Mouse (Mus musculus) thymus, postnatal 0 days (tissue): ENCODE measurements around the gene Nanog. TPM values are rescaled to one million over a fixed set of nuclear protein-coding genes. Genes with fewer than 3 reads are reported as not detected.
"Not testable (repeated sequence)": the region's sequence is repeated elsewhere in the genome, so short reads cannot be mapped to it uniquely, and the experiment has no call there.

Source experiments
- DNase-seq: peaks from one replicate; pipeline ENCODE4 v3.0.0-alpha.2; 2015; ENCODE audit warnings: low spot score
- polyA plus RNA-seq: library from polyadenylated mRNA; unstranded; fragments of >200 nt; fragmentation: Nextera tagmentation; extraction: Ambion mirVana; gene quantifications from 2 replicates; pipeline ENCODE4 v1.2.1, GENCODE M21; 2015

Gene Nanog
- polyA plus RNA-seq, 1 experiment from 2014 or later: 0.07 TPM

DNA sequence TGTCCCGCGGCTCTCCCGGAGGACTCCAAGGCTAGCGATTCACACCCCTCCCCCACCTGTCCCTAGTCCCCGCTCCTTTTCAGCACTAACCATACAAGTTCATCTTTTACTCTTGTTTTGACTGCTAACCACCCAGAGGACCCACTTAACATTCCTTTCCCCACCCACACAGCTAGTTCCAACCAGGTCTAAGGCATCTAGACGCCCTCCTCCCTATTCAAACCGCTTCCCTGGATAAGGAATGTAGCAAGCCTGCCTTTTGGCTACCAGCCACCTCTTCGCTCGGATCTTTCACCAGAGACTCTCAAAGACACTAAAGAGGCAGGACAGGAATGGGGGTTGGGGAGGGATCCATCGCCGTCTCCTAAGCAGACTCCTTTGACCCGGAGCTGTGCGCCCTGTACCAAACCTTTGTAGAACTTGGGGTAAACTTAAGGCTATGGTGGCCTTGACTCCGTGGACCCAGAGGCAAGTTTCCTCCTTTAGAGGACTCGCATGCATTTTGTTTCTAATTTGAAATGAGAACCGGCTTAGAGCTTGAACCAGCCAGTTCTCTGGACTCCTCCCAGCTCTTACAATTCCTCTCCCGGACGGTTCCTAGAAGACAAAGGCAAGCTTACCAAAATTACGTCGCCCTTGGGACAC lies 4.7 kb upstream of the Nanog start:
- DNase-seq: no peak

DNA sequence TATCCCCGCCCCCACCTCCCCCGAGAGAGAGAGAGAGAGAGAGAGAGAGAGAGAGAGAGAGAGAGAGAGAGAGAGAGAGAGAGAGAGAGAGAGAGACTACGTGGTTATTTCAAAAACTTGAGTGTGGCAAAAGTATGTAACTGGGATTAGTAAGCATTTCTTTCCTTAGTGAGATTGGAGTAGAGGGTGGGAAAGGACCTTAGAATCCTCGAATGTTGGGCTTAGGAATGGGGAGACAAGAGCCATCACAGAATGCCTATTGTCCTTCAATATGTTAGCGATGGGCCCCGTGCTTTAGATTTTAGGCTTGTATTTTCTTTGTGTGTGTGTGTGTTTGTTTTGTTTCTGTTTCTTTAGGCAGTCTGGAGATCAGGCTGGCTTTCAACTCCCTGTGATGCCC lies 4.0 kb upstream of the Nanog start:
- DNase-seq: no peak

DNA sequence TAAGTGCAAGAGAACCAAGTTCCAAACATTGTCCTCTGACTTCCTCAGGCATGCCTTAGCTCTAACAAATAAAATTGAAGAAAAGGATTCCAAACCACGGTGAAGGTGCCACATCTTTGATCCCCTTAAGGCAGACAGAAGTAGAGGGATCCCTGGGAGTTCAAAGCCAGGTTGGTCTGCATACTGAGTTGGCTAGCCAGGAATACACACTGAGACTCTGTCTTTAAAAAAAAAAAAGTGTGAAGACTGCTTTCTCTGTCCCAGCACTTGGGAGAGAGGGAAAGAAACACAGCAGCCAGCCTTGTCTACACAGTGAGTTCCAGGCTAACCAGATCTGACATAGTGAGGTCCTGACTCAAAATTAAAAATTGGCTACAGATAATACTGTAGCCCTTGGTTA lies 3.6 kb upstream of the Nanog start:
- no peak for DNase-seq

DNA sequence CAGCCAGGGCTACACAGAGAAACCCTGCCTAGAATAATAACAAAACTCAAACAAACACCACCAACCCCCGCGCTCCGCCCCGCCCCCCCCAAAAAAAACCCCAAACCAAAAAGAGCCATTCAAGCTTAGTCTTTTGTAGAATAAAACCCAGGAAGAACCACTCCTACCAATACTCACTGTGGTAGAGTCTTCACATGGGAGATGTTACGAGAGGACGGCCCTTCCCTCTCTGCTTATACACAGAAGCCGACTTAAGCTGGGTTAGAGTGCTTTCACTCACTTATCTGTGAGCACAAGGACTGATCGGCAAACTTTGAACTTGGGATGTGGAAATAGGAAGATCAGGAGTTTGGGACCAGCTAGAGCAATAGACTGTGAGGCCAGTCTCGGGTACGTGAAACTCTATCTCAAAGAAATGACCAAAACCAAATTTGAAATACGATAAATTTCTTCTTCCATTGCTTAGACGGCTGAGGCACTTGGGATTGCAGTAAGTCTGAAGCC lies 900 bp upstream of the Nanog start:
- no peak for DNase-seq

DNA sequence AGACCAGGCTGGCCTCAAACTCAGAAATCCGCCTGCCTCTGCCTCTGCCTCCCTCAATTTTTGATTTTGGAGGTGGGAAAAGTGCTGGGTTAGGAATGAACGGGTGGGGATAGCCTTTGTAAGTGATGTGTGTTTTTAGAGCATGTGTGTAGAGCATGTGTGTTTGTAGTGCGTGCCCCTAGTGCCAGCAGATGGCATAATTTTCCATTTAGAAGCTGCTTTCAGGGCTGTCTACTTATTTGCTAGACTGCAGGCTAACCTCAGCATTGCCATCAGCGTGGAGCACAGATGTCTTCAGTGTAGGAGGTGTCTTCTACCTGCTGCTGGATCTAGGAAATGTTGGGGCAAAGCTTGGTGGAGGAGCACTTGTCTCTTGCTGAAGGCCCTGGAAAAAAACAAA lies 1.5 kb downstream of the Nanog start:
- DNase-seq: no peak

DNA sequence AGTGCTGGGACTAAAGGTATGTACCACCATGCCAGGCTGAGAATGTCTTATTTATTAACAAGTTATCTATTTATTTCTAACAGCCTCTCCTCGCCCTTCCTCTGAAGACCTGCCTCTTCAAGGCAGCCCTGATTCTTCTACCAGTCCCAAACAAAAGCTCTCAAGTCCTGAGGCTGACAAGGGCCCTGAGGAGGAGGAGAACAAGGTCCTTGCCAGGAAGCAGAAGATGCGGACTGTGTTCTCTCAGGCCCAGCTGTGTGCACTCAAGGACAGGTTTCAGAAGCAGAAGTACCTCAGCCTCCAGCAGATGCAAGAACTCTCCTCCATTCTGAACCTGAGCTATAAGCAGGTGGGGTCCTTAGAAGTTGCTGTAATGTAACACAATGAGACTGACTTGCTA lies 4.2 kb downstream of the Nanog start:
- no peak for DNase-seq

DNA sequence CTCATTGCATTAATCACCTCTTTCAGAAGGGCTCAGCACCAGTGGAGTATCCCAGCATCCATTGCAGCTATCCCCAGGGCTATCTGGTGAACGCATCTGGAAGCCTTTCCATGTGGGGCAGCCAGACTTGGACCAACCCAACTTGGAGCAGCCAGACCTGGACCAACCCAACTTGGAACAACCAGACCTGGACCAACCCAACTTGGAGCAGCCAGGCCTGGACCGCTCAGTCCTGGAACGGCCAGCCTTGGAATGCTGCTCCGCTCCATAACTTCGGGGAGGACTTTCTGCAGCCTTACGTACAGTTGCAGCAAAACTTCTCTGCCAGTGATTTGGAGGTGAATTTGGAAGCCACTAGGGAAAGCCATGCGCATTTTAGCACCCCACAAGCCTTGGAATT lies 5.8 kb downstream of the Nanog start:
- not testable (repeated sequence) for DNase-seq

DNA sequence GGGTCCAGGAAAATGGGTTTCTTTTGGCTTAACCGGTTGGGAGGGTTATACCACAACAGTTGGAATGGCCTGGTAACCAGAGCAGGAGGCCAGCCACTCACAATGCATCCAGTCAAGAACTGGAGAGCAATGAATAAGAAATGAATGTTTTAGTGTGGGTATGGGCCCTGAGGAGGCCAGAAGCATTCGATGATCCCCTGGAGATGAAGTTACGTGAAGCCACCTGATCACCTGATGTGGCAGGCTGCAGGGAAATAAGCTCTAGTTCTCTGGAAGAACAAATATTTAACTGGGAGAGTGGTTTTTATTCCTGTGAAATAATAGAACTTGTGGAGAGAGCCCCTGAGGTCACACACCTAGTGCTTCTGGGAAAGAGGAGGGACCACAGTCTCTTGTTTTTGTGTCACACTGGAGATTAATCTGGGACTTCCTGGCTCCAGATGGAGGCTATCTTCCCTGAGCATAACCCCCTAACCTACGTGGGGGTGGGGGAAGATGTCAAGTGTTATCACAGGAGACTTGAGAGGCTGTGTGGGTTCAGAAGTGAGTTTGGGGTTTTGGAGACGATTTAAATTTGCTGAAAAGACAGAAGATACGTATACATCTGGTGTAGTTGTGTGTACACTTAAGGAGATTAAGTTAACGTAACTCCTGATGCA lies 7.5 kb downstream of the Nanog start:
- DNase-seq: no peak

DNA sequence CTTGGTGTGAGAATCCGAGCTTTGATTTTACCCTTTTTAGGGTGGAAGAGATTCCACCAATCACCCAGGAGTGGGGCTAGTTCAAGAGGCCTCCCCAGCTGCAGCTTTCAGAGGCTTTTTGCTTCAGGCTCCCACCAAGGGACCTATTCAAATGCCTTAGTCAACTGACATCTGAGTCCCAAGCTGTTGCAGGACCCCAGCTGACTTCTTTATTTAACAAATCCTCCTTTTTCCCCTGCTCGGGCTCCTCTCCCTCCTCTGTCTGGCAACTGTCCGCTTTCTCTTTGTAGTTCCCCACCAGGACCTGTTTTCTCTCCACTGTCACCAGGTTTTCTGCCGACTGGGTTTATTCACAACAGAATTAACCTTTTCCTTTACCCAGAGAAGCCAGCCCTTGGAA lies 8.6 kb downstream of the Nanog start:
- DNase-seq: no peak

DNA sequence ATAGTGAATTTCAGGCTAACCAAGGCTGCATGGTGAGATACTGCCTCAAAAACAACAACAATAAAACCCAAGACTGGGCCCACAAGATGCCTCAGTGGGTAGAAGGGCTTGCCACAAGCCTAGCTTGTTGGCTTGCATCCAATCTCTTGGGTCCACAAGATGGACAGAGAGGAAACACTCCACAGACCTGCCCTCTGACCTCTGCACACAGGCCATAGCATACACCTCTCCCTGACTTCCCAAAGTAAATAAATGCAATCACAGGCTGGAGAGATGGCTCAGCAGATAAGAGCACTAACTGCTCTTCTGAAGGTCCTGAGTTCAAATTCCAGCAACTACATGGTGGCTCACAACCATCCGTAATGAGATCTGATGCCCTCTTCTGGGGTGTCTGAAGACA lies 10.9 kb downstream of the Nanog start:
- DNase-seq: not testable (repeated sequence)

DNA sequence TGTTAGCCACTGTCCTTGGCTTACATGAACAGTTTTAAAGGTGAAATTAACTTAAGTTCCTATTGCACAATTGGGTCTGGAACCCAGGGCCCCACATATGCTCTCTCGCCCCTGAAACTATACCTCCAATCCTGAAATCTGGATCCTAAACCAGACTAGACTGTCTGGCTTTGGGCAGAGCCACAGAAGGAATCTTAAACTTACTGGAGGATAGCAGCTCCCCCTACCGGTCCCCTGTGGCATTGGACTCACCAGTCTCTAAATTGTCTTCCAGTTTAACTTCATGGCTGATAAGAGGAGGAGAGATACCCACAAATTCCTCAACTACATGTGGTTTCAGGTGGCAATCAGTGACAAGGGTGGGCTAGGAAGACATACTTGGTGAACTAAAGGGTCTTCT lies 12.7 kb downstream of the Nanog start:
- peak; percentile 49 for DNase-seq

DNA sequence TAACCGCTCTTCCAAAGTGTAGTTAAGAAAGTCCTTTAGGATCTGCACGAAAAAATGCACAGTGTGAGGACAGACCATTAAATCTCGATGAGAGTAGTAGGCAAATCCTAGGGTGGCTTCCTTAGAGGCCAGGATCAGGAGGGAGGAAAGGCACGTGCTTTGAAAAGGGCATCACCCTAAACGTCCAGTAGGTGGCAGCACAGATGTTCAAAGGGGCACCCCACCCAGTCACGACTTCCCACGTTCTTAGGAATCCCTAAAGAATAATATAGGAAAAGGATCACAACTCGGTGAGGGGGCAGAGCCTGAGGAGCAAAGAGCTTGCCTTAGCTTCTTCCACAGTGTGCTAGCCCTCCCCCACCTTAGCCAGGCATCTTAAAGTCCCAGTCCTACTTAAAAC lies 32.7 kb downstream of the Nanog start:
- peak; percentile 64 for DNase-seq

DNA sequence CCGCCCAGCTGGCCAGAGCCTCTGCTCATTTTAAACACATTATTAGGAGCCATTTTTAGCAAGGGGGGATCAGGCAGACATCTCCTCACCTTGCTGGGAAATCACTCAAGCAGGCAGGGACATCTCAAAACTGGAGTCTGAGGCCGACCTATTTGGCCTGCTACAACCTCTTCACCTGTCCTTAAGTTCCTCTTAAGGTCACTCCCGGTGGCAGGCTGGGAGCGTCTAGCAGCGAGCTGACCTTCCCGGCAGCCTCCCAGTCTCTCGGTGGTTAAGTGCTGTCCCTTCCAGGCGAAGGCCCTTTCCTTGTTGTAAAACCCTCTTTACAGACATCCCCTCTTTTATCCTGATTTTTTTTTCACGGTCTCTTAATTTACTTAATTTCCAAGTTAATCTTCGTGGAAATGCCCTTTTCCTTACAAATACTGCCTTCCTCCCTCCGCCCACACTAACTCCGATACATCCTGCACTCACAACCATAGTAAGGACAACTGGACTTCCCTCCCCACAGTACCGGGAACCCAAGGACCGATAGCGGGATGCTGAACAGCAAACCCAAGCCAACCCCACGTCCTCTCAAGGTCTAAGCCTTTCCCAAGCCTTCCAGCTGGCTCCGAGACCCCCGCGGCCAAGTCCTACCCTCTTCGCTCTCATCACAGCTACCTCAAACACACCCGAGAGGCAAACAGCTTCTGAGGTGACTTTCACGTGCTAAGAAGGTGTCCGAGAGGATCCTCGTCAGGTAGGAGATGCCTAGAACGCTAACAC lies 34.4 kb downstream of the Nanog start:
- DNase-seq: peak; percentile 12

DNA sequence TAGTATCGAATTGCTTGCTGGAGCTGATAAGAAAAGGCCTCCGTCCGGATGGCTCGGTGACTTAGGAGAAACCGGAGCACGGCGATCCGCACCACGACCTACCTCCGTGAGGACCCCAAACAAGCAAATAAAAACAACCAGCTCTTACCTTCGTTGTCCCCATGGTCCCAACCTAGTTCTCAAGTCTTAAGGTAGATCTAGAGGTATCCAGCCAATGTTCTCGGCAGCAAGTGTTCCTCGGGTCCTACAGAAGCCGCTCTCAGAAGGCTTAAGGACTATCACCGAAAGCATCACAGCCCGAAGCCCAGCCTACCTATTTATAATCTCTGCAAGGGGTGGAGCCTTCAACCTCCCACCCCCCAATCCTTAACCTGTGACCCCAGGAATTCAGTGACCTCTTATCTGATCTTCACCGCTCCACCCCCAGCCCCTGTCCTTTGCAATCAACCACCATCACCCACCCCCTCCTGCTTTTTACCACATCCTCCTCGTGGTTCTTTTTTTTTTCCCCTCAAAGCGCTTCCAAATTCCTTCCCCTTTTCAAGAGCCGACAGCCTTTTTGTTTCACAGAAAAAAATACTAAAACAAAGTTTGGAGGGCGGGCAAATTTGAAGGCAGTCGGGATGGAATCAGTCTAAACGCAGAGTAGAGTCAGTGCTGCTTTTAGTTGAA lies 35.1 kb downstream of the Nanog start:
- peak; percentile 70 for DNase-seq

DNA sequence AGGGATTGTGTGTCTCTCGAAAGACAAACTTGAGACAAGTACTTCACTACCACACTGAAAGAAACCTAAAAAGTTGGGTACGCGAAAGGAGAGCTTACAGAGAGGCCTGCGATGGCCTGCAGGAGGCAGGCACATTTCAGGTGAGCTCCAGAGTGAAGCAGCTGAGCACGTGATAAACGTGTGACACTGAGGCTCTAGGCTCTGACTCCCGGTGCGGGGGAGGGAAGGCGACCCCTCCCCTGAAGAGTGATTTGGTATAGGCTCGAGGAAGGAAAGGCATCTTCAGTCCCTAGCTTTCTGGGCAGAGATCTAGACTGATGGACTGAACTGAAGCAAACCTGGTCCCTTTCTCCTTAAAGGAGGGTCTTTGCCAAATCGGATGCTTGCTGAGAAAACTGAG lies 36.1 kb downstream of the Nanog start:
- peak; percentile 23 for DNase-seq

DNA sequence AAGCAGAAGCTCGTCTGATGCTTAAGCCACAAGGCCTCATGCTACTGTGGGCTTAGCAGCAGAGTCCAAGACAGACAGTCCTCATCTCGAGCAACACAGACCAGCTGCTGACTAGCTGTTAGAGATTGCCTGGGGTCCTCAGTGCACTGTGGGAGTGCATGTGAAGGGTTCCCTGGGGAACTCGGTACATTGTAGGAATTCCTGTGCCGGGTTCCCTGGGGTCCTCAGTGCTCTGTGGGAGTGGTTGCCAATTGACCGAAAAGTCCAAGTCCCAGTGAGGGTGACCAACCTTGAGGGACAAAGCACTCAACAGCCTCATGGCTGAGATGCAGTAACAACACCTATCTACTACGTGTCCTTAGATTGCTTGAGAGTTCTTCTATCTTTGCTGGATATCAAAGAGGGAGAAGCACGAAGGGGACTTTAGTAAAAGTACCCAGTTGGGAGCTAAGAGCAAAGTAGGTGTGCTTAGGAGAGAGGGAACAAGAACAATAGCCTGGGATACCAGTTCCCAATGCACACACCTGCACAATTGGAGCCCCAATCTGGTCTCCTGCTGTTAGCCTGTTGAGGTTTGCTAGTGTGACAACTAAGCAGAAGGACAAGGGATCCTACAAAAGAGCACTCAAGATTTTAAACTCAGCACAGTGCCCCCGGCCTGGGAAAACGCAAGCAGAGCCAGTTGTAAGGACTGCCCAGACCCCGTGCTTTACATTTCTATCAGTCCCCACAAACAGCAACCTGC lies 37.4 kb downstream of the Nanog start:
- DNase-seq: no peak

DNA sequence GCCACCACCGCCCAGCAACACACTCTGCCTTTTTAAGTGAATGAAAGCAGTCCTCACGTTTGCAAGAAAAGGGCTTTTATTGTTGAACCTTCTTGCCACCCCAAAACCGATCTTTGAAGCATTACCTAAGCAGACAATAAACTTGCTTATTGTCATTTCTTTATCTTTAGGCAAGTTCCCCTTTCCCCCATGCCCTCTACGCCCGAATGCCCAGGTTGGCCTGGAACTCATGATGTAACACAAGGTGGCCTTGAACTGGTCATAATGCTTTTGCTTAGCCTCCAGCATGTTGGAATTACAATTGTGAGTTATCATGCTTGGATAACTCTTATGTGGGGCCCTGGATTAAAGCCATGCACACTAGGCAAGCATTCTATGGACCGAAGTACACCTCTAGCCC lies 43.3 kb downstream of the Nanog start:
- no peak for DNase-seq

DNA sequence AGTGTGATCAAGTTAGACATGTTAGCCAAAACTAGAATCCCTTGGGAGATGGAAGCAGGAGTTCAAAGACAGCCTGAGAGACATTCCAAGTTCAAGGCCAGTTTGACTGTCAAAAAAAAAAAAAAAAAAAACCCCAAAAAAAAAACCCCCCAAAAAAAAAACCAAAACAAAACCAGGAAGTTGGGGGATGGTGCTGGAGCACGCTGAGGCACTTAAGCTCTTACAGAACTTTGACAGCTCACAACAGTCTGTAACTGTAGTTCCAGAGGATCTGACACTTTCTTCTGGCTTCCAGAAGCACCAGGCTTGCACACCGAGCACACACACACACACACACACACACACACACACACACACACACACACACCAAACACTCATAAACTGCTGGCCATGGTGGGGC lies 48.6 kb downstream of the Nanog start:
- peak; percentile 47 for DNase-seq

DNA sequence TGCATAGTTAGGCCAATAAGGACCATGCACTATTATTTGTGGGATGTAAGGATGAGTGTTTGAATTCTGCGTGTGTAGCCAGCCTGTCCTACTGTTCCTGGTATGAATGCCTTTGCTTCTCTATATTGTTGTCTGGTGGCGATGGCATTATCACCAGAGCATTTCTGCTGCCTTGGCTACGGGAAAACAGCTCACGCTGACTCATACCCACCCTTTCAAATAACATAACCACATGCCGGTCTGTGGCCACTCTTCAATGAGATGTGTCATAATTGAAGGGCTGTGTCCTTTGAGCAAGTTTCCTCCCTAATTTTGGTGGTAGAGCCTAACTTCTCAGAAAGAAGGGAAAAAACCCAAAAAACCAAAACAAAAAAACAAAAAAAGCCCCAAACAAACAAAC lies 51.4 kb downstream of the Nanog start:
- no peak for DNase-seq

DNA sequence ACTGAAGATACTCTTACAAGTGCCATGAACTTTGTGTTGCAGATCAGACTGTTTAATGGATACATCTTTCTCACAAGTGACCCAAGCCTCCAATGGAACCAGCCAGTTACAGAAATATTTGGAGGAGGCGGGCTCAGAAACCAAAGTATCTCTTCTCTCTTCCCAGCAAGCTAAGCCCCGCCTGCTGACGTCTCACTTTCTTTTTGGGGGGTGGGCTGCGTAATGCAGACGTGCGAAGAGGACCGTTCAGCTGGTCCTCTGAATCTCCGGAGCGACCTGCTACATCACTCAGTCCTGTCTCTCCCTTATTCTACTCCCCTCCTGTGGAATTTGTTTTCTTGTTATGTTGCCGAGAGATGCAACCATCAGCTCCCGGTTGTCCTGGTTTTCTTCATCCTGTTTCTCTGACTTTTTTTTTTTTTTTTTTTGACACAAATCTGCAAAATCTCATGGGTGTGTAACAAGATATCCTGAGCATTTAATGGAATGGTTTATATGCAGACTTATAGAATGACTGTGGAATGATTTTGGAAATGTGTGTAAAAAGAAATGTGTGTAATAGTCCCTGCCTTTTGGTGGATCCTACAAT lies 53.8 kb downstream of the Nanog start:
- DNase-seq: peak; percentile 70

DNA sequence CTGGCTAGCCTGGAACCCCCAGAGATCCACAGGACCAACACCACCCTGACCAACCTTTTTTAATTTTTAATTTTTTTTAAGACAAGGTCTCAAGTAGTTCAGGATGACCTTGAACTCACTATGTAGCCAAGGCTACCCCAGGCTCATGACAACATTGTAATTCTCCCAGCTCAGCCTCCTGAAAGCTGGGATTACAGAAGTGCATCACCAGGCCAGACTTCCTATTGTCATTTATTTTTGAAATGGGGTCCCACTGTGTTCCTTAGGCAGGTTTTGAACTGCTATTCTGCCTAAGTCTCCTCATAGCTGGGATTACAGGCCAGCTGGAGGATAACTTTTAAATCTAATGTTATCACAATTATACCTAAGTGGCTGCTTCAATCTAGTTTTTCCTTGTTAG lies 54.6 kb downstream of the Nanog start:
- DNase-seq: no peak
